Mouse (Mus musculus) stomach, embryonic 14.5 days (tissue): ENCODE data around the gene Pnpla8. TPM values are rescaled to one million over a fixed set of nuclear protein-coding genes. Genes with fewer than 3 reads are reported as not detected.

ENCODE experiments used
- ATAC-seq: fragments of 200-750 bp; cut with Nextera tagmentation; 2 replicates; pipeline ENCODE4 v1.8.0; 2017; ENCODE audit warnings: low read depth, moderate TSS enrichment; ENCODE audit not compliant: insufficient number of reproducible peaks, insufficient read depth, low FRiP score
- H3K27ac ChIP-seq: fragments of 300-500 bp; sonication (generic); 2 replicates; pipeline ENCODE4 v1.5.1; 2014; ENCODE audit warnings: mild to moderate bottlenecking, low read length, moderate library complexity, mixed read lengths
- H3K27me3 ChIP-seq: fragments of 300-500 bp; sonication (generic); 2 replicates; pipeline ENCODE4 v1.6.1; 2014; ENCODE audit warnings: low read length, control low read depth, mixed read lengths; ENCODE audit not compliant: control insufficient read depth, insufficient read depth
- H3K36me3 ChIP-seq: fragments of 300-500 bp; sonication (generic); 2 replicates; pipeline ENCODE4 v1.6.1; 2014; ENCODE audit warnings: mild to moderate bottlenecking, control low read depth, low read length, moderate library complexity, mixed read lengths; ENCODE audit not compliant: control insufficient read depth, insufficient read depth
- H3K4me1 ChIP-seq: fragments of 300-500 bp; sonication (generic); 2 replicates; pipeline ENCODE4 v1.6.1; 2014; ENCODE audit warnings: low read length, control low read depth, mixed read lengths; ENCODE audit not compliant: control insufficient read depth, insufficient read depth
- H3K4me2 ChIP-seq: fragments of 300-500 bp; sonication (generic); replicated peaks from 2 replicates; pipeline ENCODE4 v1.6.1; 2014; ENCODE audit warnings: low read depth, low read length, control low read depth
- H3K4me3 ChIP-seq: fragments of 300-500 bp; sonication (generic); 2 replicates; pipeline ENCODE4 v1.5.1; 2014; ENCODE audit warnings: low read depth, low read length, control low read depth
- H3K9ac ChIP-seq: fragments of 300-500 bp; sonication (generic); replicated peaks from 2 replicates; pipeline ENCODE4 v1.6.1; 2014; ENCODE audit warnings: low read depth, mild to moderate bottlenecking, control low read depth, low read length, moderate library complexity, mixed read lengths
- H3K9me3 ChIP-seq: fragments of 300-500 bp; sonication (generic); 2 replicates; pipeline ENCODE4 v1.6.1; 2016; ENCODE audit warnings: low read depth, low read length, control low read depth; ENCODE audit not compliant: control insufficient read depth
- WGBS: fragments of 180-500 bp; shearing (Covaris S2); extraction: QIAGEN DNeasy Blood & Tissue Kit; methylation state at CpG from one replicate; pipeline ENCODE4 v1.1.7; 2014; 5-methylcytosine and 5-hydroxymethylcytosine counted together
- polyA plus RNA-seq: library from polyadenylated mRNA; unstranded; fragments of >200 nt; fragmentation: Nextera tagmentation; extraction: Ambion mirVana; gene quantifications from 2 replicates; pipeline ENCODE4 v1.2.1, GENCODE M21; 2014

Pnpla8 gene
- polyA plus RNA-seq, 1 experiment from 2014 or later: 60.9 TPM

DNA sequence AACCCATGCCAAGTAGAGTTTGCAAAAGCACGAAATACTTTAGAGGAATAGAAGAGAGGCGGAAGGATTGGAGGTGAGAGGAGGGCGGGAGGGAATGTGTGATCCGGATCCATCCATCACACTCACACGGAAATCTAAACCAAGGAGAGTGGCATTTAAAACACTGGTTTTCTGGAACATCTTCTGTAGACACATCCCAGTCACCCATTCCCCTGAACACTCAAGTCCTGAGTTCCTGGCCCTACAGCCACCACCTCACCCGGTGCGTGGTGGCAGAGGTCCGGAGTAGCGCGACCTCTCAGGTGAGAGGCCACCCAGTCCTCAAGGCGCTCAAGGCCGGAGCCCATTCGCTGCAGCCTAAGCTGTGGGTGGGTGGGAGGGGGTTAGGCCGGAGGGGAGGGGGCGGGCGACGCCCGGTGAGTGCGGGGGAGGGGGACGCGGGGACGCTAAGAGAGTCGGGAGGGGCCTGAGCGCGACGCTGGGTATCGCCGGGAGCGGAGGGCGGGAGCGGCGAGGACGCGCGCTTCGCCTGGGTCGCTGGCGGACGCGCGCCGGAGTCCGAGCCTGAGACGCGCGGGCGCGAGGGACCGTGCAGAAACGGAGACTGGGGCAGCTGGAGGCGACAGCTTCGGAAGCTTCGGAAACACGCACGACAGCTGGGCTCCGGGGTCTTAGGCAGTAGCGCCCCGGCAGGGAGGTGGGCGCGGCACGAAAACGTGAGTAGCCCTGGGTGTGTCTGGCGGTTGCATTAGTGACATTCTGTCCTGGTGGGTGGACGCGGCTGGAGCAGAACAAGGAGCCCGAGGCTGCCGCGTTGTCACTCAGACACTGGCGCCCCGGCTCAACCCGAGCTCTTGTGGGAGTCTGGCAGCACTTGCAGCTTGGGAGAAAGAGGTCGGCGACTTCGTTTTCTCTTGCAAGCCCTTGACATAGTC is 107.5 kb downstream of the Pnpla8 start, which contains the start of gene Nrcam:
Gene Nrcam (plus strand): TSS at position 505 of the 935 bp plus-strand sequence.
- H3K9ac ChIP-seq: peak within 1 kb of the TSS; percentile 33; the same call in 1 of the 2 replicates
- H3K4me1 ChIP-seq: no peaks in the 10 kb centered on the region
- peak within 1 kb of the TSS; percentile 98 for H3K4me2 ChIP-seq
- H3K27me3 ChIP-seq: 0 out of 2 replicates have a peak, but pooled peaks cover 2% of the 10 kb centered on the region
- no peaks in the 10 kb centered on the region for H3K36me3 ChIP-seq
- peak within 1 kb of the TSS; percentile 62 for H3K4me3 ChIP-seq
- WGBS: 3% methylated on average over 65 of the region's 74 CpGs
- no peak within 1 kb of the TSS for H3K27ac ChIP-seq
- peak; percentile 66 for ATAC-seq
- no peaks in the 10 kb centered on the region for H3K9me3 ChIP-seq

DNA sequence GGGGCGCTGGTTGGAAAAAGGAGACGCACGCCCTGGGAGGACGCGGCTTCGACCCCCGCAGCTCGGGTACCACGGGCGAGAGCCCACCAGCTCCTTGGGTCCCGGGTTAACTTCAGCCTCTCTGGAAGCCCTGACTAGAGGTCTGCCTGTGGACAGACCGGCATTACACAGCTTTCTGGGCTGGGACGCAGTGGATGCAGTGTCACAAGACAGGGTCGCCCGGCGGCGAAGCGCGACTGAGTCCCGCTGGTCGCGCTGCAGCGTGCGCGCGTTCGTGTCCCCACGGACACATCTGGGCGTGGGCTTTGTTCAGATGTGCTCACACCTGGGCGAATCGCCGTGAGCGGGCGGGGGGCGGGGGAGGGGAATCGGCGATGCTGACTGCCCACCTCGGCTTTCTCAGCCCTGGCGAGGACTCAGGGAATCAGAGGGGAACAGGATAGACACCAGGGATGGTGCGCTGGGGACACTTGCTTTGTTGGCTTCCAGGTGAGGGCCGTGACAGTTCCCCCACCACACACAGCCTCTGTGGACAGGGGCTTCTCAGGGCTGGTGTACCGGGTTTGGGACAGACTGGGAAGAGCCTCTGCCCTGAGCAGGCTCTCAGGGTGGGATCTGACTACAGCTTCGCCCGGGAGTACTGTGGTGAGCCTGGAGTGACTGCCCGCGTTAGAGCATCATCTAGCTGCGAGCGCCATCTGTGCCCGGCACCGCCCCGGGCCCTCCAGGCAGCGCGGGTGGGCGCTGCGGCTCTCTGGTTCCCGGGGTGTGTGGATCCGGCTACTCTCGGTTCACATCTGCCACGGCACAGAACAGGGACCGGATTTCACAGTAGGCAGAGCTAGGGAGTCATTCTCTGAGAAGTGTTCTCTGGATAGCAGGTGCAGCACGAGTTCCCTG is 108.4 kb downstream of the Pnpla8 start:
- peak overlapping the region; percentile 62 for H3K4me3 ChIP-seq
- H3K9me3 ChIP-seq: no peaks in the 10 kb centered on the region
- H3K27me3 ChIP-seq: 0 out of 2 replicates have a peak, but pooled peaks cover 2% of the 10 kb centered on the region
- no peak overlapping the region for H3K27ac ChIP-seq
- H3K4me2 ChIP-seq: peak overlapping the region; percentile 98
- H3K9ac ChIP-seq: peak overlapping the region; percentile 33; the same call in 1 of the 2 replicates
- no peaks in the 10 kb centered on the region for H3K4me1 ChIP-seq
- under 1% methylated on average over 61 of the region's 61 CpGs for WGBS
- peak; percentile 56; the same call in 1 of the 2 replicates for ATAC-seq
- H3K36me3 ChIP-seq: no peaks in the 10 kb centered on the region

DNA sequence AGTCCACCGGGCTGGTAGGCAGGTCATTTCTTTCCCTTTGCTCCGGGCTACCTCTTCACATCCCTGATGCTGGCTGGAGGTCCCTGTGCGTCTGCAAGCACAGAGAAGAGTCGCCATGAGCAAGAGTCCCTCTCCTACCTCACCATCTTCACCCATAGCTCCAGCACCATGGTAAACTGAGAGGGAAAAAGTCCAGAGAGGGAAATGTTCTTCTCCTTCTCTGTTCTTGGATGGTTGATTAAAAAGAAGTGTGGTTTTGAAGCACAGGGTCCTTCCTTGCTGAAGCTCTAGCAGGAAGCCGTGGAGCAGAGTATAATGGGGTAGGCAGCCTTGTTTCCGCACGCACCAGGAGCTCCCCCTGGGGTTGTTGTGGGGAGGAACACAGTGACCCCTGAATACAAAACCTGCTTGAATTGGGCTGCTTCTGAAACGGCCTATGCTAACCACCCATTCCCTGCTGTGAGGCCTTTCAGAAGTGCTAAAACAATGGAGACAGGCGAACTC is 109.1 kb downstream of the Pnpla8 start:
- Histone ChIP-seq H3K36me3 (no peaks in the 10 kb centered on the region), H3K27me3 (0 out of 2 replicates have a peak, but pooled peaks cover 2% of the 10 kb centered on the region), H3K9me3 (no peaks in the 10 kb centered on the region), H3K4me1 (no peaks in the 10 kb centered on the region), H3K27ac (no peak overlapping the region), H3K9ac (no peak overlapping the region), H3K4me2 (peak overlapping the region; percentile 98), H3K4me3 (peak overlapping the region; percentile 62)
- WGBS: 4% methylated on average over 9 of the region's 9 CpGs
- ATAC-seq: no peak

DNA sequence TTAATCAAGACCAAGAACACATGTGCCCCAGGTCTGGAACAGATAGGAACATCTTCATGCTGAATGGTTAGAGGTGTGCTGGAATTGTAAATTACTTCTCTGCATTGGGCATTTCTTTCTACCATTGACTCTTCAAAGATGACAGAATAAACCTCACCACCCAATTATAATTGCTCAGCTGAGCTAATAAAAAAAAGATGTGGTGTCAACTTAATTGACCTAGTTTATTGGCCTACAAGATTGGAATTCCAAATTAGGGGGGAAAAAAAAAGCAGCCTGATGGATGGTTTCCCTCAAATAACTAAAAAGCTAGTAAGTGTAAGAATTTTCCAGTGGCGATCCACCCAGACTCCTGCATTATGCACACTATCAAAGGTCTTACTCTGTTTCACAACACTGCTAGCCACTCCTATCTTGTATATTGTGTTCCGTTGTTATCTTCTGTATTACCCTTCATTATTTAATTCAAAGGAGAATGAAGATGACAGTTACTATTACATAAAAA is 116.0 kb downstream of the Pnpla8 start:
- 87% methylated on average over 2 of the region's 2 CpGs for WGBS
- Histone ChIP-seq H3K9me3 (no peaks in the 10 kb centered on the region), H3K36me3 (no peaks in the 10 kb centered on the region), H3K27me3 (no peaks in the 10 kb centered on the region), H3K4me3 (no peak overlapping the region), H3K27ac (no peak overlapping the region), H3K4me1 (no peaks in the 10 kb centered on the region), H3K9ac (no peak overlapping the region), H3K4me2 (no peak overlapping the region)
- no peak for ATAC-seq

DNA sequence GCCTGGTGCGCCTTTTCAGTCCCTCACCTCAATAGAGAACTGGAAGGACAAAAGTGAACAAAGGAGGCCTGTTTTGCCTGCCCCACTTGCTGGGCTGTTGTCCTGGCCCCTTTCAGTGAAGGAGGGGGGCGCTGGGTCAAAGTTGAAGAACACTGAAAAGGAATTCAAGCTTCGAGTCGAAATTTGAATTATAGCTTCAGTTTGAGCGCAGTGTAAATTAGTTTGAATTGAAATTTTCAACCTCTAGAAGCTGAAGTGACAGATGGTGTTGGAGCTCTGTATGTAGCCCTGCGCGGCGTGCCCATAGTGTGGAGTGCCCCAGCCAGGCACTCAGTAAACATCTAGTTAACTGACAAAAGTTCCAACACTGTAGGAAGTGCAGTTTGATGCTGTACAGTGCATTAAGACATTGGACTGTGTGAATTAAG is 117.0 kb downstream of the Pnpla8 start:
- Histone ChIP-seq H3K4me3 (no peak overlapping the region), H3K9ac (no peak overlapping the region), H3K4me2 (no peak overlapping the region), H3K4me1 (no peaks in the 10 kb centered on the region), H3K9me3 (no peaks in the 10 kb centered on the region), H3K27ac (no peak overlapping the region), H3K27me3 (no peaks in the 10 kb centered on the region), H3K36me3 (no peaks in the 10 kb centered on the region)
- WGBS: 36% methylated on average over 8 of the region's 8 CpGs
- ATAC-seq: no peak

DNA sequence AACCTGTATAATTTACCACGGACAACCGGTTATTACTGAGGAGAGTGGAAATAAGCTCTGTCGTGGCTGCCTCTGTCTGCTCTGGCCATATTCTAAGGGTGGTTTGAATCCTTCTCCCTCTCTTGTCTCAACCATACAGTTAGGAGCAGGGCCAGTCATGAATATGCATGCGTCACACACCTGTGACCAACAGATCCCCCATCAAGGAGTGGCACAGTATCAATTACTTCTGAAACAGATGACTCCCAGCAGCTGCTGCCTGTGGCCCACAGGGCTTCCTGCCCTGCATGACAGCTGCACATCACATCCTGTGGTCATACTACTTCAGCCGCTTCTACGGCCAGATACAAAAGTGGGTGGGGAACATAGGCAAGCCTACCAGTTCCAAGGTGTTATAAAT is 122.9 kb downstream of the Pnpla8 start:
- Histone ChIP-seq H3K27me3 (no peaks in the 10 kb centered on the region), H3K27ac (no peak overlapping the region), H3K36me3 (no peaks in the 10 kb centered on the region), H3K4me1 (no peaks in the 10 kb centered on the region), H3K9me3 (no peaks in the 10 kb centered on the region), H3K4me2 (no peak overlapping the region), H3K9ac (no peak overlapping the region), H3K4me3 (no peak overlapping the region)
- no peak for ATAC-seq
- WGBS: 65% methylated on average over 6 of the region's 6 CpGs

DNA sequence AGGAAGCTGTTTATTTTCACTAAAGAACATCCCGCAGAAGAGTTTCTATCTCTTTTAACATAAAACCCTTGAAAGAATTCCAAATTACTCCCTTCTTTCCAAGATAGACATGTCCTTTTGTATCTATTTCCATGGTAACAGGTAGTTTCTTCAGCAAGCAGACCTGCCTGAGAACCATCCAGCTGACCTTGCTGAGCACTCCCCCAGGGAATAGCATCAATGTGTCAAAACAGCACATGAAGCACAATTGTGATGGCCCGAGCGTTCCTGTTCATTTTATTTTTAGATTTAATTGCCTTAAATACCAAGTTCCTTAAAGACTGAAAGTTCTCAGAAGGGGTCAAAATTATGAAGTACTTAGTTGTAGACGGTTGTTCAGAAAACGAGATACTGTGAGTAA is 124.1 kb downstream of the Pnpla8 start:
- ATAC-seq: no peak
- no peaks in the 10 kb centered on the region for H3K36me3 ChIP-seq
- H3K9me3 ChIP-seq: no peaks in the 10 kb centered on the region
- H3K27me3 ChIP-seq: no peaks in the 10 kb centered on the region
- WGBS: 61% methylated on average over 5 of the region's 5 CpGs
- no peaks in the 10 kb centered on the region for H3K4me1 ChIP-seq
- H3K4me2 ChIP-seq: no peak overlapping the region
- H3K27ac ChIP-seq: no peak overlapping the region
- no peak overlapping the region for H3K4me3 ChIP-seq
- H3K9ac ChIP-seq: no peak overlapping the region

DNA sequence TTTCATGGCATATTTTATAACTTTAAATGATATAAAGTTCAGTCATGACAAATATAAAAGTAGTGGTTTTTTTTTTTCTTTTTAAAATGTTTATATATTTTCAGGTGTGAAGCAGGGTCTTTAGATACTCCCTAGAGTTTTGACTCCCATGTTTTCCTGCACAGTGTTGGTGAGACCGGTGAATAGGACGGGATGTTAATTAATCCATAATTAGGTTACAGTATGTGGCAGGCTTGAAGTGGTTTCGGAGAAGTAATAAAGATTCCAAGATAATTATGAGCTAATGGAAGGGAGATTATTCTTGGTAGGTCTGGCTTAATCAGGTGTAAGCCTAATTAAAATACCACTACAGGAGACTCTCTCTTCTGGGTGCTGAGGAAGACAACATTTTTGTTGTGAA is 125.0 kb downstream of the Pnpla8 start:
- H3K4me3 ChIP-seq: no peak overlapping the region
- H3K9me3 ChIP-seq: no peaks in the 10 kb centered on the region
- no peak overlapping the region for H3K4me2 ChIP-seq
- no peaks in the 10 kb centered on the region for H3K4me1 ChIP-seq
- no peak for ATAC-seq
- no peaks in the 10 kb centered on the region for H3K27me3 ChIP-seq
- H3K9ac ChIP-seq: no peak overlapping the region
- H3K36me3 ChIP-seq: no peaks in the 10 kb centered on the region
- WGBS: 77% methylated on average over 3 of the region's 3 CpGs
- H3K27ac ChIP-seq: no peak overlapping the region
